Mouse (Mus musculus): ENCODE results near the gene Myh14.

DNA sequence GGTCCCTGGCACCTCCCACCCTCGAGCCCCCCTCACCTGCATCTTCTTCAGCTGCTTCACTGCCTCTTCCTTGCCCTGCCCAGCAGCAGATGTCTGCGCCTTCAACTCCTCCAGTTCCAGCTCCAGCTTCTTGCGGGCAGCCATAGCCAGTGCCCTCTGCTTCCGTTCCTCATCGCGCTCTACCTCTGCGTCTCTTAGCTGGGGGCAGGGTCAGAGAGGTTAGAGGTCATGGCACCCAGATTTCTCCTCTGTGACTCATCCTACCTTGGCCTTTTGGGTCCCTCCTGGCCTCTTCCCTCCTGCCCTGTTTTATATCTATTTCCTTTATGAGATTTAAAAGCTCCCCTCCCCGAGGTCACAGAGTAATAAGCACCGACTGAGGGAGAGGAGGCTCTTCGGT, 55.3 kb downstream of the Myh14 start:
- no peak for TF ChIP-seq CTCF (IDR thresholded peaks at IDR 0.05; ENCODE audit: borderline replicate concordance, insufficient read depth, low read depth, low read length)
- no peak for TF ChIP-seq POLR2A (IDR thresholded peaks at IDR 0.05; ENCODE audit: borderline replicate concordance, insufficient read depth, low read length)
